In genomic region chrX:94624835-94625803, GRCm38 (mm10) we compare ENCODE assay signal across 8 mouse cellular contexts. TPM values are rescaled to one million over a fixed set of nuclear protein-coding genes. Genes with fewer than 3 reads are reported as not detected.
DNase-seq lines count a peak whose midpoint lies in the region; ATAC-seq and TF ChIP-seq lines count a peak whose summit lies in the region.

No protein-coding gene starts in this region.

- peak overlapping the region; percentile 39 for H3K4me2 ChIP-seq in kidney, embryonic 15.5 days
- peak overlapping the region; percentile 44 for H3K4me2 ChIP-seq in neural tube, embryonic 13.5 days

- H3K27ac ChIP-seq in kidney, adult 2 months (ENCODE audit: insufficient read depth, low read depth, low read length), result no peak overlapping the region
- H3K27ac ChIP-seq in kidney, embryonic 15.5 days, result no peak overlapping the region
- H3K27ac ChIP-seq in liver, adult 2 months (replicated peaks; ENCODE audit: insufficient read depth, low read depth, low read length), result no peak overlapping the region
- H3K27ac ChIP-seq in neural tube, embryonic 13.5 days (replicated peaks), result no peak overlapping the region; the same call in 1 of the 2 replicates

- no peak overlapping the region for H3K9ac ChIP-seq in kidney, embryonic 15.5 days
- H3K9ac ChIP-seq in liver, adult 2 months (ENCODE audit: low read depth, low read length), result no peak overlapping the region
- peak overlapping the region; percentile 57; the same call in 1 of the 2 replicates for H3K9ac ChIP-seq in neural tube, embryonic 13.5 days

- intact Hi-C loops in gastrocnemius, postnatal 14 days (cut with DNase I; ENCODE audit: low total_unique reads), result no loop called here

- no peaks in the 10 kb centered on the region for H3K79me2 ChIP-seq in liver, adult 2 months (ENCODE audit: control insufficient read depth, insufficient read depth, low read length)

- TF ChIP-seq POLR2A in kidney, adult 2 months (IDR thresholded peaks at IDR 0.05; ENCODE audit: low read depth, low read length), result no peak
- no peak for TF ChIP-seq POLR2A in liver, adult 2 months (IDR thresholded peaks at IDR 0.05; ENCODE audit: extremely low read depth, insufficient read depth, low read length)

- no peaks in the 10 kb centered on the region for H3K36me3 ChIP-seq in kidney, adult 2 months (ENCODE audit: control insufficient read depth, insufficient read depth, low read length)
- no peaks in the 10 kb centered on the region for H3K36me3 ChIP-seq in kidney, embryonic 15.5 days
- no peaks in the 10 kb centered on the region for H3K36me3 ChIP-seq in liver, adult 2 months (ENCODE audit: control insufficient read depth, insufficient read depth, low read length)
- no peaks in the 10 kb centered on the region for H3K36me3 ChIP-seq in neural tube, embryonic 13.5 days

- DNase-seq in kidney, adult 2 months, result peak; percentile 5
- no peak for DNase-seq in kidney, adult 18-20 months
- DNase-seq in c-Kit-positive CD71-positive TER-119-negative erythroid progenitor cells, embryonic 14.5 days (ENCODE audit: low read depth), result peak; percentile 13
- peak; percentile 45 for DNase-seq in gastrocnemius, postnatal 14 days
- DNase-seq in liver, adult 2 months (ENCODE audit: extremely low read depth, low read depth, low spot score), result no peak
- no peak for DNase-seq in spleen, adult 12 weeks (ENCODE audit: low spot score)

- no peaks in the 10 kb centered on the region for H3K27me3 ChIP-seq in kidney, adult 2 months (replicated peaks; ENCODE audit: control insufficient read depth, insufficient read depth, low read length)
- H3K27me3 ChIP-seq in kidney, embryonic 15.5 days, result peaks cover 27% of the 10 kb centered on the region
- no peaks in the 10 kb centered on the region for H3K27me3 ChIP-seq in liver, adult 2 months (ENCODE audit: control insufficient read depth, insufficient read depth, low read length)
- peaks cover 14% of the 10 kb centered on the region; the same call in 1 of the 2 replicates for H3K27me3 ChIP-seq in neural tube, embryonic 13.5 days

- 17% methylated on average over 13 of the region's 13 CpGs for WGBS in kidney, adult 2 months
- 38% methylated on average over 13 of the region's 13 CpGs for WGBS in kidney, embryonic 15.5 days
- WGBS in liver, adult 2 months, result 19% methylated on average over 13 of the region's 13 CpGs
- 30% methylated on average over 13 of the region's 13 CpGs for WGBS in neural tube, embryonic 13.5 days

- H3K4me3 ChIP-seq in kidney, adult 2 months (ENCODE audit: insufficient read depth, low read depth, low read length), result no peak overlapping the region
- no peak overlapping the region; the same call in 1 of the 2 replicates for H3K4me3 ChIP-seq in kidney, embryonic 15.5 days (replicated peaks)
- H3K4me3 ChIP-seq in liver, adult 2 months (ENCODE audit: insufficient read depth, low read depth, low read length), result no peak overlapping the region
- peak overlapping the region; percentile 24 for H3K4me3 ChIP-seq in neural tube, embryonic 13.5 days

- H3K9me3 ChIP-seq in kidney, embryonic 15.5 days (replicated peaks), result no peaks in the 10 kb centered on the region
- no peaks in the 10 kb centered on the region for H3K9me3 ChIP-seq in neural tube, embryonic 13.5 days

- TF ChIP-seq CTCF in kidney, adult 2 months (conservative IDR thresholded peaks at IDR 0.05; ENCODE audit: insufficient read depth, insufficient read length, low read depth, low read length), result peak; percentile 23; the same call in 1 of the 2 replicates
- TF ChIP-seq CTCF in liver, adult 2 months (IDR thresholded peaks at IDR 0.05; ENCODE audit: low read depth, low read length), result peak; percentile 24; the same call in 1 of the 2 replicates

- no peaks in the 10 kb centered on the region for H3K4me1 ChIP-seq in kidney, adult 2 months (ENCODE audit: control insufficient read depth, insufficient read depth, low read length)
- H3K4me1 ChIP-seq in kidney, embryonic 15.5 days, result no peaks in the 10 kb centered on the region
- H3K4me1 ChIP-seq in liver, adult 2 months (ENCODE audit: control insufficient read depth, insufficient read depth, low read length), result no peaks in the 10 kb centered on the region
- H3K4me1 ChIP-seq in neural tube, embryonic 13.5 days (replicated peaks), result no peaks in the 10 kb centered on the region

- ATAC-seq in kidney, embryonic 15.5 days (replicated peaks; ENCODE audit: low FRiP score), result peak; percentile 90
- peak; percentile 99 for ATAC-seq in neural tube, embryonic 13.5 days (ENCODE audit: low read depth)

RNA-seq across cellular contexts. Expression of gene Gspt2, which starts 10.8 kb away (rescaled TPM):
- 0.88 and 1.3 TPM in 2 replicates for polyA plus RNA-seq in kidney, adult 2 months (2012; rRNA removed)
- total RNA-seq in gastrocnemius, postnatal 14 days (2021), result under 1 TPM; 0.62 to 0.74 TPM
- 5.1 and 5.8 TPM in 2 replicates for polyA plus RNA-seq in kidney, embryonic 15.5 days (2015; fragmentation: Nextera tagmentation; extraction: Ambion mirVana)
- total RNA-seq in liver, adult 2 months (2014; rRNA removed), result 0.65 and 0.67 TPM in 2 replicates
- 0.30 and 0.66 TPM in 2 replicates for polyA plus RNA-seq in liver, adult 2 months (2012; rRNA removed)
- 15.8 and 16.1 TPM in 2 replicates for polyA plus RNA-seq in neural tube, embryonic 13.5 days (2015; fragmentation: Nextera tagmentation; extraction: Ambion mirVana)

Comparison
In these comparisons a context has a peak if more than half of its experiments do, and no peak if none do; other contexts are left out.
1. DNase-seq: peak in kidney, adult 2 months (single experiment), c-Kit-positive CD71-positive TER-119-negative erythroid progenitor cells, embryonic 14.5 days (single experiment) and gastrocnemius, postnatal 14 days (single experiment); none in kidney, adult 18-20 months (single experiment), liver, adult 2 months (single experiment) and spleen, adult 12 weeks (single experiment).